1 mouse cellular context compared by ENCODE assay signal in the genomic region with DNA sequence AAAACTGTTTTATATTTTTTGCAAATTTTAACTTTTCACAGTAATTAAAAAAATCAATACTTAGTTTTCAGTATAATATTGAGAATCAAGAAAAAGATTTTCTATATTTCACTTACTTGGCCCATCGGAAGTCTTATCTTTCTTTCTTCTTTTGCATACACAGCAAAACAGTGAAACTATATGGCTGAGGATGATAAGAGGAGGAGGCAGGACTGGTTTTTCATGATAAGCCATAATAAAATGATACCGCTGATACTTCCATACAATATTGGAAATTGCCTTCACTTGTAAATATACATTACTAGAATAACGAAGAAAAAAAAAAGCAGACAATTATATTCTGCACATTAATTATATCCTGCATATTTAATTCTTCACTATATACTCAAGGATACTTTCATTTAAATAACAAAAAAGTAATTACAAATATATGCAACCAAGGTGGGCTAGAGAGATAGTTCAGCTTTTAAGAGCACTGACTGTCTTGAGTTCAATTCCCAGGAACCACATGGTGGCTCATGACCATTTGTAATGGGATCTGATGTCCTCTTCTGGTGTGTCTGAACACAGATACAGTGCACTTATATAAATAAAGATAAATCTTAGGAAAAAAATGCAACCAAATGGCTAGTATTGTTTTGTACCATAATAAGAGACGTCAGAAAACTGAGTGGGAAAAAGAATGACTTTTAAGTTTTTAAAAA.
TF ChIP-seq lines count a peak whose summit lies in the region.

No protein-coding gene starts in this region.

TF ChIP-seq in MEL, 35 proteins besides CTCF, POLR2A, EP300 and RAD21 (continued from another document):
- TF ChIP-seq MXI1 (IDR thresholded peaks at IDR 0.05; ENCODE audit: low read depth, low read length) (no peak), TAL1 (IDR thresholded peaks at IDR 0.05; ENCODE audit: low read length) (peak; percentile 67), MAFK (IDR thresholded peaks at IDR 0.05; ENCODE audit: borderline replicate concordance, low read depth, low read length) (peak; percentile 96), ZNF384 (IDR thresholded peaks at IDR 0.05; ENCODE audit: low read depth, low read length) (0 out of 2 replicates have a peak, but pooled peaks have one; percentile 44), ELF1 (IDR thresholded peaks at IDR 0.05; ENCODE audit: low read depth, low read length) (no peak), GABPA (IDR thresholded peaks at IDR 0.05; ENCODE audit: low read depth, low read length) (no peak), POLR2AphosphoS5 (IDR thresholded peaks at IDR 0.05; ENCODE audit: borderline replicate concordance, low read depth, low read length) (no peak), RCOR1 (IDR thresholded peaks at IDR 0.05; ENCODE audit: low read depth, low read length) (peak; percentile 84), CHD1 (IDR thresholded peaks at IDR 0.05; ENCODE audit: low read depth, low read length) (no peak), UBTF (IDR thresholded peaks at IDR 0.05; ENCODE audit: borderline replicate concordance, insufficient read depth, low read depth, low read length) (no peak), ZKSCAN1 (IDR thresholded peaks at IDR 0.05; ENCODE audit: low read depth, low read length) (no peak), JUND (IDR thresholded peaks at IDR 0.05; ENCODE audit: low read depth, low read length) (no peak), SIN3A (IDR thresholded peaks at IDR 0.05; ENCODE audit: low read length) (peak; percentile 26; the same call in 1 of the 2 replicates), MAZ (IDR thresholded peaks at IDR 0.05; ENCODE audit: low read depth, low read length) (no peak), HCFC1 (IDR thresholded peaks at IDR 0.05; ENCODE audit: low read depth, low read length) (no peak), USF2 (IDR thresholded peaks at IDR 0.05; ENCODE audit: borderline replicate concordance in 1 of 2, insufficient read depth in 1 of 2, low read depth in 1 of 2, low read length in 2 of 2) (no peak), NELFE (IDR thresholded peaks at IDR 0.05; ENCODE audit: low read depth, low read length) (no peak)
